Mouse (Mus musculus) cerebellum, adult 2 months (tissue): Measurements from ENCODE around the gene Gtf2h2.

Experiments used
- CTCF ChIP-seq: fragments of 200-500 bp; IDR thresholded peaks from 2 replicates; pipeline ENCODE4 v1.5.1; 2011; ENCODE audit warnings: low read depth, mild to moderate bottlenecking, control low read depth, low read length, moderate library complexity, borderline replicate concordance; ENCODE audit not compliant: insufficient read depth
- POLR2A ChIP-seq: fragments of 200-500 bp; IDR thresholded peaks from 2 replicates; pipeline ENCODE4 v1.6.1; 2011; ENCODE audit warnings: low read length, control low read depth, borderline replicate concordance; ENCODE audit not compliant: insufficient read depth

DNA sequence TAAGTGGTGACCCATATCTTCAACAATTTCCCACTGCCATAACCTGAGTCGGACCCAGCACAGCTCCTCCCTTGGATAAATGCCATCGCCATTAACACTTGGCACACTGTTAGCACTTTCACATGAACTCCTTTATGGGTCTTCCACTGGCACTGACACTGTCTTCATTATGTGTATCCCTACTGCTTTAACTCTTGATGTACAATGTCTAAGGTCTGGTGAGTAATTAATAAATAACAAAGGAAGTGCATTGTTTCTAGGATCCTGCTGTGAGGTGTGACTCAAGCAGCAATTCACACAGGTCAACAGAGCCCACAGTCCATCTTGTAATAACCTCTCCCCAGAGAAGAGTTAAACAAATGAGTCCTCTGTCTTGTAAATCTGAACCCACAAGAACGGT is 31.0 kb downstream of the Gtf2h2 start:
- TF ChIP-seq CTCF: no peak
- TF ChIP-seq POLR2A: no peak
